Mouse (Mus musculus) brown adipose tissue, adult 24 weeks (tissue): ENCODE results near the gene Pde3a. TPM values are rescaled to one million over a fixed set of nuclear protein-coding genes. Genes with fewer than 3 reads are reported as not detected.
A peak's percentile ranks its signal among the peaks of the same experiment; 100 is the strongest.
"Not testable (repeated sequence)": the region's sequence is repeated elsewhere in the genome, so short reads cannot be mapped to it uniquely, and the experiment has no call there.

ENCODE experiments used
- H3K27ac ChIP-seq: fragments of 200-500 bp; replicated peaks from 2 replicates; pipeline ENCODE4 v1.5.1; 2012; ENCODE audit warnings: low read depth, mild to moderate bottlenecking, low read length
- H3K4me1 ChIP-seq: fragments of 200-500 bp; 2 replicates; pipeline ENCODE4 v1.6.1; 2012; ENCODE audit warnings: low read length, mixed read lengths; ENCODE audit not compliant: control insufficient read depth, insufficient read depth, insufficient read length
- H3K4me3 ChIP-seq: fragments of 200-500 bp; 2 replicates; pipeline ENCODE4 v1.5.1; 2012; ENCODE audit warnings: low read depth, mild to moderate bottlenecking, low read length, moderate library complexity; ENCODE audit not compliant: insufficient read depth
- polyA plus RNA-seq: library from polyadenylated mRNA; stranded (reverse); fragments of >200 nt; gene quantifications from 2 replicates; pipeline ENCODE4 v1.2.4, GENCODE M21; 2012; ENCODE audit not compliant: missing spikeins, insufficient read depth, insufficient read length

The Pde3a gene
- polyA plus RNA-seq, 1 experiment, result 4.0 TPM

DNA sequence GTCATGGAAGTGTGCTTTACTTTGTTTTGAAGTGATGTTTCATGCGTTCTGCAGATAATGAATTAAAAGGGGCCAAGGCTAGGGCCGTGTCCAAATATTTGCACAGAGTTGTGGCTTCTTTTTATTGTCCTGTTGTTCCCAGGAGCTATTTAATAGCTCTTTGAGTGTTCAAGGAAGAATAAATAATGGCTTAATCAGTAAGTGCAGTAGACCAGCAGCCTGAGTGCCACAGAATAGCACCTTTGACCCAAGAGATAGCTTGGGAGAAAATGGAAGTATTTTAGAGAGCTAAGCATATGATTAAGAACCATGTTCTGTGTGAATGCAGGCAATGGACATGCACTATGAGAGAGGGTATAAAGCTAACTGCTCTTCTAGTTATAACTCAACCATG is 44.4 kb downstream of the Pde3a start:
- H3K4me1 ChIP-seq, result no peaks in the 10 kb centered on the region
- H3K4me3 ChIP-seq, result no peak overlapping the region
- no peak overlapping the region for H3K27ac ChIP-seq

DNA sequence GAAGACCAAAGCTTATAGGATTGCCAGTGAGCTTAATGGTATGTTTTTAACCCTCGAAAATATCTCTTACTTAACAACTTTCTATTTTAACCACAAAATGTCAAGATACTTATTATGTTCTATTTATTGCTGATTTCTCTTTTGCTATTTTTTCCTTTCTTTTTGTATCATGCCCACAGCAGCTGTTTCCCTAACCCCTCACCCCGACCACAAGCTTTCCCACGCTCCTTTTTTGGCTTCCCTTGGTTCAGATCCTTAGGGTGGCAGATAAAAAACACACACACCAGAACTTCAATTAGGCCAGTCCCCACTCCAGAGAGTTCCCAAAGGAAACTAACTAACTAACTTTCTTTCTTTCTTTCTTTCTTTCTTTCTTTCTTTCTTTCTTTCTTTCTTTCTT is 46.2 kb downstream of the Pde3a start:
- no peaks in the 10 kb centered on the region for H3K4me1 ChIP-seq
- H3K27ac ChIP-seq, result no peak overlapping the region
- H3K4me3 ChIP-seq, result no peak overlapping the region

DNA sequence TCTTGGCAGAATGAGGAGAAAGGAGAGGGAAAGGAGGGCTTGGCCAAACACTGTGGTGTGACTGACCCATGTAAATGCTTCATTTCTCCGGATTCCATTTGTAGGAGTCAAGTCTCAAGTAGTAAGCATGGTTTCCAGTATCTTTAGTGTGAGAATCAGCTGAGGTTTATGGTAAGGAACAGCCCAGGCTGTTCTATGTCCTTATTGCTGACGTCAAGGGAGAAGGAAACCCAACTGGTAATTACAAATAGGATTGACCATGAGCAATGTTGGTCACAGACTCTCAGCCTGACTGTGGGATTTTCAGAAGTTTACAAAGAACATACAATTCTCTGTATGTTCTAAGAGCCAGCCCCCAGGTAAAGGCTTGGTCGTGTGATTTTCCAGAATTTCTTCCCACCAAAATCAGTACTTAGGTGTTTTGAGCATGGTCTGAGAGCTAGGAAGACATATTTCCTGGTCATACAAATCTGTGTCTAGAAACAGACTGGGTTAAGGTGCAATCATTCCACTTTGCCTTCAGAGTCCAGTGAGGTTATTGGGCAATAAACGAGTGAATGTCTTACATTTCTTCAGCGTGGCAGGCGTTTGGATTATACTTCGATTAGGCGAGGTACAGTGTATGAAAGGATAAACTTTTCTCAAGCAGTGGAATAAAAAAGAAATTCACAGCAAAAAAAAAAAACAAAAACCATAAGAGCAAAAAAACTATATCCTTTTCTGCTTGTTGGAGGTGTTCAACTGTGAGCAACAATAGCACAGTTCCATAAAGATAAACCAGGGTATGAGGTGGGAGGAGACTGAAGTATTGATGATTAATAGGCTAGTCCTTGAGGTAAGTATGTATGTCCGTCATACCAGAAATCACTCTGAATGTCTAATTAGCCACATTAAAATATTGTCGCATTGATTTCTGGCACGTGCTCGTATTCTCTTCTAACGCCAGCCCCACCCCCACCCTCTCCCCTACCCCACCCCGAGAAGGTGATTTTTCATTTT is 53.0 kb downstream of the Pde3a start:
- Histone ChIP-seq H3K27ac (no peak overlapping the region), H3K4me3 (no peak overlapping the region), H3K4me1 (no peaks in the 10 kb centered on the region)

DNA sequence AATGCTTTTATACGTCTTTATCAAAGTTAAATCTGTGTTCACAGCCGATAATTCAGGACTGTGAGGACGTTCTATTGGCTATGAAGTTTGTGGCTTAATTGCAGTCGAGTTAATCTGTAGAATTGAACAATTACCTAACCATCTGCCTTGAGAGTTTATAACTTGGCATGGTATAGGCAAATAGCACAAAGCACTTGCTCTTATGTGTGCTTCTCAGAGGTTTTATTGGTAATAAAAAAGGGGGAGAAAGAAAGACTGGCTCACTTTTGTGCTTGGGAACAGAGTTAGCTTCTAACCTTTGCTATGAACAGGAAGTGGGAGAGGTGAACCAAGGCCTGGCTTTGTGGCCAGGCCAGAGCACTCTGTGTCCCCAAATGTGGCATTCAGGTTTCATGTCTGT is 53.8 kb downstream of the Pde3a start:
- Histone ChIP-seq H3K4me1 (no peaks in the 10 kb centered on the region), H3K27ac (no peak overlapping the region), H3K4me3 (no peak overlapping the region)

DNA sequence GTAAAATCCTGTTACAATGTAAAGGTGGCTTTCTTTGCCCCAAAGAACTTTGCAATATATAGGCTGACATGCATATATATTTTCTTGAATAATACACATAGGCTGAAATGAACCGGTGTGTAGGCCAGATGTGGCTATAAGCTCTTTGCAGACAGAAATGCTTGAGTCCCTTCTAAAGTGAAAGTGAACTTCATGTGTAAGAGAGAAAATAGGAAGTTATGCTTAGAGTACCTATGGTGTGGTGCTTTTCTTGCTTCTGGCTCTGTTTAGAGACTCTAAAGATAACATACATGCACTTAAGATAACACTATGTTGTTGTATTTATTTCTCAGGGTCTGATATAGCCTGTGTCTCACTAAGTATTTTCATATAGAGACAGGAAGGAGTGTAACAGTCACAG is 58.3 kb downstream of the Pde3a start:
- no peaks in the 10 kb centered on the region for H3K4me1 ChIP-seq
- no peak overlapping the region for H3K27ac ChIP-seq
- H3K4me3 ChIP-seq, result no peak overlapping the region

DNA sequence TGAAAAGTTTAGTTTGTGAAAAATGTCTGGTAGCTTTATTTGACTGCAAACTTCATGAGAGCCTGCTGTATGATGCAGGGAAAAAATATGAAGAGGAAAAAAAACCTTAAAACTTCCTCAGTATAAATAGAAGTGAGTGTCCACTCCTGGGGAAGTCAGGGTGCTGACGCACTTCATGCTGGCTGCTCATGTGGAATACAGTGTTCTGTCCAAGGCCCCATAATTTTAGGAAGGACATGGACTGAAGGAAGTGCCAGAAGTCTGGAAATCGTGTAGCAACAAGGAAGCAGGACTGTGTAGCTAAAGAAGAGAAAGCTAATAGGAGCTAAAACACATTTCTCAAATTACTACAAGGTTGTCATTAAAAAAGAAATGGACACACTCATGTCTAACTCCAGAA is 59.4 kb downstream of the Pde3a start:
- no peak overlapping the region for H3K4me3 ChIP-seq
- no peaks in the 10 kb centered on the region for H3K4me1 ChIP-seq
- peak overlapping the region; percentile 67 for H3K27ac ChIP-seq

DNA sequence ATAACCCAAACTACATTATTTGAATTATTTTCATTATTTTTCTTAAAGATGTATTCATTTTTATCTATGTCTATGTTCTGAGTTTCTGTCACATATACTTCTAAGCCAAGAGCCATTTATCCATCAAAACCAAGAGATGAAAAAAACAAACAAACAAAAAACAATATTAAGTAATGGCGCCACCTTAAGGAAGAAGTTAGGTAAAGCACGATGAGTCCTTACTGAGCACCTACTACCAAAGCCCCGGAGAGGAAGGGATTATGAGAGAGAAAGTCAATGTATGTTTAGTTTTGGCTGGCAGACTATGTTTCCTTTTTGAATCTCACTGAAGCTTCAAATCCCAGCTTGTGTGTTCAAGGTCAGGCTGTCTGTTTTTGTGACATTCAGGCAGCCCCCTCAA is 60.8 kb downstream of the Pde3a start:
- Histone ChIP-seq H3K4me1 (no peaks in the 10 kb centered on the region), H3K27ac (no peak overlapping the region), H3K4me3 (no peak overlapping the region)

DNA sequence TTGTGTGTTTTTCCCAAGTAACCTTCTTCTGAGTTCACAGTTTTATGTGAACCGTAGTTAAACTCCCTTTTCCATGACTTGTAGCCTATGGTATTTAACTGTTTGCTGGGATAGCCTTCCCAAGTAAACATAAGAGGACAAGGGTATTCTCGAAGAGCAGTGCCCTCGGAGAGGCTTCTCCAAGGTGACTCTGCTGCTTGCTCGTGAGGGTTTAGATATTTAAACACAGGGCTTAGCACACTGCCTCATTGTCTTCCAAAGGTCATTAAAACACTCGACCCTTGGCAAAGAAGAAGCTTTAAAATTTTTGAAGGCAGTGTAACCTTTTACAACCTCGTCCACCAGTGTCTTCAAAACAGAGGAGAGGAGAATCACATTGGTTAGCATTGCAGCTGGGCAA is 61.3 kb downstream of the Pde3a start:
- Histone ChIP-seq H3K4me1 (no peaks in the 10 kb centered on the region), H3K27ac (no peak overlapping the region), H3K4me3 (no peak overlapping the region)

DNA sequence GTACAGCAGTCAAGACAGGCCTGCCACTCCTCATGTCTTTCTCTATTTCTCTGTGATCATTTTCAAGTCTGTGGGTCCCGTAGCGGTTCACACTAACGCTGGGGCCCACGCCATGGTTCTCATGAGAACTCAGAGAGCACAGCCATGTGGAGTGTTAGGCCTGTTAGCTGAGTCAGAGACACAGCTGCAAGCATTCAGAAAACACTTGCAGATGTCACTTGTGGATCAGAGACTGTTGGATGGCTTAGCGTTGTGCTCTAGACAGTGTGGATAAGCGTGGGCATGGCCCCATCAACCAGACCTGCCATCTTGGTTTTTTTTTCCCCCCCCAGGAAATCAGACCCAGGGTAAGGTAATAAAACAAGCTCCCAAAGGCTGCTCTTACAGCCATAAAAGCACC is 62.5 kb downstream of the Pde3a start:
- H3K4me3 ChIP-seq, result no peak overlapping the region
- H3K4me1 ChIP-seq, result no peaks in the 10 kb centered on the region
- H3K27ac ChIP-seq, result no peak overlapping the region

DNA sequence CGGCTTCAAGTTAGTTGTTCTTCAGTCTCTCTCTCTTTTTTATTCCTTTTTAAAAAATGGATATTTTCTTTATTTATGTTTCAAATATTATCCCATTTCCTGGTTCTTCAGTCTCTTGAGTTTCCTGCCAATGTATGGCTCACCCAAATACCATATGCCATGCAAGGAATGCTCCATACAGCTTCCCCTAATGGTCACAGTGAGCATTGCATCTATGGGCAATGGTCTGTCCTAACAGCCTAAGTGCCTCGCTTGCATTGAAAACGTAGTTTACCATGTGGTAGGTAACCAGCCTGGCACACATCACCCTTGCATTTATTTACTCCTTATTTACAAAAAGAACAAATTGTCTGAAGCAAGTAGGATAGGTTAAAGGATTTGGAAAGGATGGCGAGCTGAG is 64.0 kb downstream of the Pde3a start:
- no peak overlapping the region for H3K27ac ChIP-seq

DNA sequence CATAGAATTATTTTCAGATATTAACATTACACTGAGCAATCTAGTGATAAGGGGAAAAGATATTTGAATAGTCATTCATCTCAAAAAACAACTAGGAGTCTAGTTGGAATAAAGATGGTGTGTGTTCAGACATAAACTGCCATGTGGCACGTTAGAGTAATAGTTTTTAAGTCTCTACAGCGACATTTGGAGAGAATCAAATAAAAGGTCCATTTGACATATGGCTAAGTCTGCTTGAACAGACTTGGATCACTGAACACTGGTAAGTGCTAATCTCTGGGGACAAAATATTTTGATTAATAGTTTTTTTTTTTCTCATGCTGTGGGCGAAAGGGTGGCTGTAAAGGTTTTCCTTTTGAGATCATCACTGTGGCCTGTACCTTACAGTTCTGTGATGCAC is 69.4 kb downstream of the Pde3a start:
- H3K4me3 ChIP-seq, result no peak overlapping the region
- peaks cover 2% of the 10 kb centered on the region; the same call in 1 of the 2 replicates for H3K4me1 ChIP-seq
- H3K27ac ChIP-seq, result no peak overlapping the region

More for the DNA sequence above, 64.0 kb downstream of the Pde3a start:
- H3K4me3 ChIP-seq, result no peak overlapping the region
- H3K4me1 ChIP-seq, result no peaks in the 10 kb centered on the region

DNA sequence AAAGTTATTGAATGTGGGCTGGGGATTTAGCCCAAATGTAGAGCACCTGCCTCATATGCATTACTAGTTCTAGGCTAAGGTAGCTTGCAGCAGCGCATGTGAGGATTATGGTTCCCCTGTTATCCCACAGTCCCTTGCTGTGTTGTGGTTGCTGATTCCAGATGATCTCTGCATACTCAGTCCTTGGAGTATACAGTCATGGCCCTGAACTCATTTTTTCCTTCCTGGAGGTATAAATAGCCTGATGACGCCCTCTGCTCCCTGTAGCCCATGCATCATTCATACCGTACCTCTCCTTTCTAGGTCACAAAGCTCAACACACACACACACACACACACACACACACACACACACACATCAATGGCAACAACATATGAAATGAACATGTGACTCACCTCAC is 72.2 kb downstream of the Pde3a start:
- Histone ChIP-seq H3K4me1 (peaks cover 2% of the 10 kb centered on the region; the same call in 1 of the 2 replicates), H3K4me3 (no peak overlapping the region), H3K27ac (no peak overlapping the region)

DNA sequence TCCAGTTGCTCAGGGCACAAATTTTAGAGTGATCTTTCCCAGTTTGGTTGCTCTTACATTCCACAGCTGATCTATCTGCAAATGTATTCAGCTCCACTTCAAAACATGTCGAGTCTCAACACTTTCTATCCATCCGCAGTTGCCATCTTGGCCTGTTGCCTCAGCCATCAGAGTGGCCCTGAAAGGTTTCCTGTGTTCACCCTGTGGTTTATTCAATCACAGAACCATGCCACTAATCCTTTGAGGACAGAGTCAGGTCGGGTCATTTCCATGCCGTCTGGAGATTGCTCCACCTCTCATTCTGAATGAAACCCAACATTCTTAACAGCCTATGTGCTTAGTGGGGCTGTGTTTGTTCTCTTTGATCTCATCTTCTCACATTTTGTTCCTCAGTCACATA is 73.9 kb downstream of the Pde3a start:
- no peak overlapping the region for H3K4me3 ChIP-seq
- no peak overlapping the region for H3K27ac ChIP-seq
- H3K4me1 ChIP-seq, result peaks cover 2% of the 10 kb centered on the region; the same call in 1 of the 2 replicates

DNA sequence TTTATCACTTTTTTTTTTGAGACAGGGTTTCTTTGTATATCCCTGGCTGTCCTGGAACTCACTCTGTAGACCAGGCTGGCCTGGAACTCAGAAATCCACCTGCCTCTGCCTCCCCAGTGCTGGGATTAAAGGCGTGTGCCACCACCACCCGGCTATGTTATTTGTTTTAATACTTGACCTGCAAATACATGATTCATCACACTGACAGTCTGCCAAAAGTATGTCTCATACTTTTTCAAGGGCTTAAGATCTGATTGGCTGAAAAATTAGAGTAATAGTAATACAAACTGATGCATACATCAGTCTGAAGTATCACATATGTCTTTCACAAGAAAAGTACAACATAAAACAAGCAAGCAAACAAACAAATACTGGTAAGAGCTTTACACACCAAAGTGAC is 78.1 kb downstream of the Pde3a start:
- not testable (repeated sequence) for H3K4me3 ChIP-seq, H3K4me1 ChIP-seq, H3K27ac ChIP-seq

DNA sequence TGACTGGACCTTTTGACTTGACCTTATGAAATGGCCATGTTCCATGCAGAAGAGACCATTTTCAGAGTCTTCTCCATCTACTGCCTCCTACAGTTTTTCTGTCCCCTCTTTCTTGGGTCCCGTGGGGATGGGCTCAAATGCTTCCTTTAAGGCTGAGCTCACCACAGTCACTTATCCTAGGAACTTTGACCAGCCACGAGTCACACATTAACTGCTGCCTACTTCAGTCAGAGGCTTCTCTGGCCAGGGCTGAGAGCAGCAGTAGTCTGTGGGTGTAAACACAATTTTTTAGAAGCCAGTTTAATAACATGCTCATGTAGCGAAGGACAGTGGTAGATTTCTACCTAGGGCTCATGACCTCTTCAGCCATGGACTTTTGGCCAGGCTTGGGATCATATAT is 79.0 kb downstream of the Pde3a start:
- H3K27ac ChIP-seq, result no peak overlapping the region
- H3K4me3 ChIP-seq, result no peak overlapping the region
- no peaks in the 10 kb centered on the region for H3K4me1 ChIP-seq

DNA sequence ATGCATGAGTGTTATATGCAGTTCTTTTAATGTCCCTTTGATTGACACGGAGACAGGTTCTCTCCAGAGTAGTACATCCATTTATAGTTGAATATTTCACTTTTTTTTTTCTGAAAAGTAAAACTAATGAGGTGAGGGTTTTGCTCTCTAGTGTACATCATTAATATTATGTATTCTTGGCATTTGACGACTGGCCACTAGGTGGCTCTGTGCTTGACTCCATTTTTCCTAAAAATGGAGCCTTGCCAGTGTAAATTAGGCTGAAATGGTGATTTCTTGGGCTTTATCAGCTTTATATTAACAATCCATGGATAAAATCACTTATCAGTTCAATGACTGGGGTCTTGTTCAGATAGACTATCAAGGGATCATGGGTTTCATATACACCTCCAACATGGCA is 82.4 kb downstream of the Pde3a start:
- no peak overlapping the region for H3K27ac ChIP-seq
- no peak overlapping the region for H3K4me3 ChIP-seq
- no peaks in the 10 kb centered on the region for H3K4me1 ChIP-seq
